Mouse (Mus musculus) olfactory bulb, adult 2 months (tissue): ENCODE results near the gene Olfr267.

Experiments used
- CTCF ChIP-seq: fragments of 200-500 bp; IDR thresholded peaks from 2 replicates; pipeline ENCODE4 v1.5.1; 2012; ENCODE audit warnings: low read depth, mild to moderate bottlenecking, low read length, moderate library complexity; ENCODE audit not compliant: insufficient read depth
- POLR2A ChIP-seq: fragments of 200-500 bp; IDR thresholded peaks from 2 replicates; pipeline ENCODE4 v1.6.1; 2012; ENCODE audit warnings: mild to moderate bottlenecking, low read depth, low read length, moderate library complexity; ENCODE audit not compliant: insufficient read depth

DNA sequence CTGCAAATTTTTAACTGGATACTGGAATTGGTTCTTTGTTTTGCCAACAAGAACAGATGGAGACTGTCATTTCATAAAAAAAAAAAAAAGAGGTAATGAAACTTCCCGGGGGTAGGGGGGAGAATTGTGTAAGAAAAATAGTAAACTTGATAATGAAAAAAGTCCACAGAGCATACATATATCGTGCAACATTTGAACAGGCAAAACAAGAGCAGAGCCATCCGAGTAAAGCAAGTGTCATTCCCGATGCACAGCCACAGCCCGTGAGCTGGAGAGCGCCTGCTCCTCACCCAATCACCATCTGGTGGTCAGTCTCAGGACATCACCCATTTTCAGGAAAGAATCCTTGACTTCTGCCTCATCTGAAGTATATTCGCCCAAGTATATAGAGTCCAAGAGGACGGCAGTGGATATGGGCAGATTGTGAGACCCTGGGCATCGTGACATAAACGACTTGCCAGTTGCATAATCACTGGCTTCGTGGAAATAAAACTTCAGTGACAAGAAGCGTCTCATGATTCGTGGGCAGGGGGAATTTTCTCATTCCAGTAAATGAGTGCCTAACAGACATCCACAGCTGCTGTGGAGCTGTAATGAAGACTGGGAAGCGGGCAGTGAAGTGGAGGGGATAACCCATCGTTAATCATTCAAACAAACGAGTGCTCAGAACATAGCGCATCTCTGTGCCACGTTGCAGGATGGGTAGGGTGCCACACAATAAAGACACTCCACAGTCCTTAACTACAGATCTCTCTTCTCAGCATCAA, 50.5 kb downstream of the Olfr267 start:
- TF ChIP-seq CTCF = no peak
- no peak for TF ChIP-seq POLR2A
